Mouse (Mus musculus) hindbrain, embryonic 11.5 days (tissue): ENCODE data around the gene Nrxn1. TPM values are rescaled to one million over a fixed set of nuclear protein-coding genes. Genes with fewer than 3 reads are reported as not detected.

ENCODE experiments used
- ATAC-seq: fragments of 200-750 bp; cut with Nextera tagmentation; 2 replicates; pipeline ENCODE4 v1.8.0; 2017; ENCODE audit warnings: mild to moderate bottlenecking, moderate TSS enrichment, moderate library complexity; ENCODE audit not compliant: low FRiP score
- DNase-seq: peaks from one replicate; pipeline ENCODE4 v3.0.0-alpha.2; 2015; ENCODE audit warnings: low spot score
- H3K27ac ChIP-seq: fragments of 300-500 bp; sonication (generic); 2 replicates; pipeline ENCODE4 v1.5.1; 2014; ENCODE audit warnings: mild to moderate bottlenecking, low read depth, low read length
- H3K27me3 ChIP-seq: fragments of 300-500 bp; sonication (generic); 2 replicates; pipeline ENCODE4 v1.6.1; 2014; ENCODE audit warnings: mild to moderate bottlenecking, low read length, moderate library complexity, mixed read lengths; ENCODE audit not compliant: control insufficient read depth, insufficient read depth
- H3K36me3 ChIP-seq: fragments of 300-500 bp; sonication (generic); 2 replicates; pipeline ENCODE4 v1.6.1; 2014; ENCODE audit warnings: mild to moderate bottlenecking, low read length, moderate library complexity, mixed read lengths; ENCODE audit not compliant: control insufficient read depth, insufficient read depth
- H3K4me1 ChIP-seq: fragments of 300-500 bp; sonication (generic); replicated peaks from 2 replicates; pipeline ENCODE4 v1.6.1; 2014; ENCODE audit warnings: low read length, mixed read lengths; ENCODE audit not compliant: control insufficient read depth, insufficient read depth
- H3K4me2 ChIP-seq: fragments of 300-500 bp; sonication (generic); replicated peaks from 2 replicates; pipeline ENCODE4 v1.6.1; 2014; ENCODE audit warnings: mild to moderate bottlenecking, low read depth, low read length
- H3K4me3 ChIP-seq: fragments of 300-500 bp; sonication (generic); 2 replicates; pipeline ENCODE4 v1.5.1; 2014; ENCODE audit warnings: low read depth, low read length
- H3K9ac ChIP-seq: fragments of 300-500 bp; sonication (generic); 2 replicates; pipeline ENCODE4 v1.6.1; 2014; ENCODE audit warnings: low read depth, low read length
- H3K9me3 ChIP-seq: fragments of 300-500 bp; sonication (generic); 2 replicates; pipeline ENCODE4 v1.6.1; 2016; ENCODE audit warnings: low read length; ENCODE audit not compliant: control insufficient read depth
- WGBS: fragments of 180-500 bp; shearing (Covaris S2); extraction: QIAGEN DNeasy Blood & Tissue Kit; methylation state at CpG from one replicate; pipeline ENCODE4 v1.1.7; 2014; 5-methylcytosine and 5-hydroxymethylcytosine counted together
- polyA plus RNA-seq: library from polyadenylated mRNA; unstranded; fragments of >200 nt; fragmentation: Nextera tagmentation; extraction: Ambion mirVana; gene quantifications from 2 replicates; pipeline ENCODE4 v1.2.1, GENCODE M21; 2014

Gene Nrxn1
- polyA plus RNA-seq, 1 experiment from 2014 or later: 25.0 TPM

DNA sequence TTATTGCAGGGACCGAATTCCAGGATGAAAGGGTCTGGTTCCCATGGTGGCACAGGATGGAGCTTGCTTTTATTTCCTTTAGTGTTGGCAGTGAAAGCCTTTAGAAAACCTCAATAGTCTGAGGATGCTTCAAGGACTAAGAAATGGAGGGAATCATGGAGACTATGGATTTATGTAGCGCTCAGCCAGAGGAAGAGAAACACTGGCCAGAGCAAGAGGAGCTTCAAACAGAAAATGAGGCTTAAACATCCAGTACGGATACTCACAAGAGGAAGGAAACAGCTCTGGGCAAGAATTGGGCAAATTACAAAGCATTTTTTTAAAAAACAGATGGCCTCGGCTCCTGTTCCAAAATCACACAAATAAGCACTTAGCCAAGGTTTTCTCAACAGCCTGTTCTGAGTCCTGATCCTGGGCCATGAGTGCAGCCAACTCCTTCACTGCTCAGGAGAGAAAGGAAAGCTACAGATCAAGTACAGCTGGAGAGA, 93.2 kb downstream of the Nrxn1 start:
- 57% methylated on average over 4 of the region's 4 CpGs for WGBS
- Histone ChIP-seq H3K4me2 (no peak overlapping the region), H3K4me3 (no peak overlapping the region), H3K27ac (no peak overlapping the region), H3K9ac (no peak overlapping the region), H3K36me3 (no peaks in the 10 kb centered on the region), H3K4me1 (no peaks in the 10 kb centered on the region), H3K9me3 (no peaks in the 10 kb centered on the region), H3K27me3 (no peaks in the 10 kb centered on the region)
- DNase-seq (no peak), ATAC-seq (no peak)

- H3K27me3 ChIP-seq: no peaks in the 10 kb centered on the region
- no peak overlapping the region for H3K9ac ChIP-seq
- no peaks in the 10 kb centered on the region for H3K36me3 ChIP-seq
- H3K4me1 ChIP-seq: no peaks in the 10 kb centered on the region
- WGBS: 73% methylated on average over 1 of the region's 1 CpGs
- H3K4me3 ChIP-seq: no peak overlapping the region
- ATAC-seq: no peak
- H3K27ac ChIP-seq: no peak overlapping the region
- no peaks in the 10 kb centered on the region for H3K9me3 ChIP-seq
- no peak overlapping the region for H3K4me2 ChIP-seq
- DNase-seq: no peak
These were observed 95.2 kb downstream of the Nrxn1 start for GRCm38 (mm10) chr17:90997714-90998113.

DNA sequence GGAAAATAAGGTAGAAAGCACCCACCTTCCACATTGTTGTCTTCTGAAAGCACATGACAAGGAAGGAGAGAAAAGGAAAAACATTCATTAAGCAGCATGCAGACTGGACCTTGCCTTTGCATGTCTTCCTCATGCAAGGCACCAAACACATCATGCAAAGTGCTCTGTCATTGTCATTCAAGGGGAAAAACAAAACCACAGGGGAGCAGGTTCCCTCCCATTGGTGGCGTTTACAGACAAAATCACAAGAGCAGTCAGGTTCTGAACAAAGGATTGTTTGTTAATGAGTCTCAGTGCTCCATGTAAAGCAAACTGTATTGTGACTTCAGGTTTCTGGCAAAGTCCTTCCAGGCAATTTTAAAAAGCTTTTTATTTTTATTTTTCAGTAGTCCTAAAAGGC, 97.4 kb downstream of the Nrxn1 start:
- peak; percentile 84 for ATAC-seq
- Histone ChIP-seq H3K4me2 (no peak overlapping the region), H3K4me1 (no peaks in the 10 kb centered on the region), H3K27ac (0 out of 2 replicates have a peak overlapping the region, but pooled peaks have one; percentile 42), H3K4me3 (no peak overlapping the region), H3K27me3 (no peaks in the 10 kb centered on the region), H3K36me3 (no peaks in the 10 kb centered on the region), H3K9ac (no peak overlapping the region), H3K9me3 (no peaks in the 10 kb centered on the region)
- WGBS: 10% methylated on average over 1 of the region's 1 CpGs
- peak; percentile 63 for DNase-seq

DNA sequence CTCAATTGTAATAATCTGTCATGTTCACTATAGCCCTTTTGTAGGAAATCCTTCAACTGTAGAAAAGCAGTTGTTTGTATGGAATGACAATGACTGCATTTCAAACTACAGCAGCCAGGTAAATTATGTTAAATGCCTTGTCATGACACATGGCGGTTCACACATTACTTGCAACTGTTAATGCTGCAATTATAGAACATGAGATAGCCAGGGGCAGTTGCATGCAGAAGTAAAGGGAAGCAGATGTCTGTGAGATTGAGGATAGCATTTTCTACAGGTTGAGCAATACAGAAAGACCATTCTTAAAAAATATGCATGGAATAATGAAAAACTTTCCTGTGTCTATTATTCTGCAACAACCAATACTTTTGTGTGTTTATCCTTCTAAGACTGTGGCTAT, 98.6 kb downstream of the Nrxn1 start:
- no peaks in the 10 kb centered on the region for H3K9me3 ChIP-seq
- WGBS: 42% methylated on average over 1 of the region's 1 CpGs
- DNase-seq (no peak), ATAC-seq (no peak)
- no peaks in the 10 kb centered on the region for H3K4me1 ChIP-seq
- no peaks in the 10 kb centered on the region for H3K36me3 ChIP-seq
- H3K4me2 ChIP-seq: no peak overlapping the region
- no peak overlapping the region for H3K9ac ChIP-seq
- no peak overlapping the region for H3K4me3 ChIP-seq
- no peak overlapping the region for H3K27ac ChIP-seq
- H3K27me3 ChIP-seq: no peaks in the 10 kb centered on the region

DNA sequence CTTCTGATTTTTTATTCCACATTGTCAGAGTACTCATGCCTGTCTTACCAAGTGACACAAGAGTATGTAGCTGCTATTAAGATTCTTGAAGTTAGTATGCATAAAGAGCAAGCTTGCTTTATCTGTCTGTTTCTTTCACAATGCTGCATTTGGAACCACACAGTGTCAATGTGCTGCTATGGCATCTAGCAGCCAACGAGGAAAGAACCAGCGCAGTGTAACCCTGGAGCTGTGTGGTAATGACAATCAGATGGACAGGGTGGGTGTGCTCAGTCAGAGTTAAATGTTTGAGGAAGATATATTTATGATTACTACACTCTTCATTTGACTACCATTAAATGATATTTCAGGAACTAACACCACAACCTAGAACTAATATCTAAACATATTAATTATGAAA, 102.1 kb downstream of the Nrxn1 start:
- Histone ChIP-seq H3K27me3 (no peaks in the 10 kb centered on the region), H3K4me3 (no peak overlapping the region), H3K9ac (no peak overlapping the region), H3K27ac (no peak overlapping the region), H3K4me1 (no peaks in the 10 kb centered on the region), H3K4me2 (no peak overlapping the region), H3K36me3 (no peaks in the 10 kb centered on the region), H3K9me3 (no peaks in the 10 kb centered on the region)
- no peak for ATAC-seq
- WGBS: 78% methylated on average over 2 of the region's 2 CpGs
- no peak for DNase-seq

- Histone ChIP-seq H3K9me3 (no peaks in the 10 kb centered on the region), H3K4me2 (no peak overlapping the region), H3K36me3 (no peaks in the 10 kb centered on the region), H3K27ac (no peak overlapping the region), H3K4me3 (no peak overlapping the region), H3K27me3 (no peaks in the 10 kb centered on the region), H3K9ac (no peak overlapping the region), H3K4me1 (no peaks in the 10 kb centered on the region)
- peak; percentile 80 for ATAC-seq
- peak; percentile 62 for DNase-seq
- WGBS: 75% methylated on average over 4 of the region's 4 CpGs
These were observed 129.9 kb downstream of the Nrxn1 start for GRCm38 (mm10) chr17:90962904-90963531.

GRCm38 (mm10) chr17:90955221-90955620, 137.7 kb downstream of the Nrxn1 start:
- Histone ChIP-seq H3K4me1 (no peaks in the 10 kb centered on the region), H3K9ac (no peak overlapping the region), H3K4me2 (no peak overlapping the region), H3K4me3 (no peak overlapping the region), H3K27ac (no peak overlapping the region), H3K9me3 (no peaks in the 10 kb centered on the region), H3K36me3 (no peaks in the 10 kb centered on the region), H3K27me3 (no peaks in the 10 kb centered on the region)
- ATAC-seq: no peak
- WGBS: 80% methylated on average over 2 of the region's 2 CpGs
- no peak for DNase-seq

GRCm38 (mm10) chr17:90934929-90935328, 157.9 kb downstream of the Nrxn1 start:
- no peaks in the 10 kb centered on the region for H3K4me1 ChIP-seq
- ATAC-seq: no peak

DNA sequence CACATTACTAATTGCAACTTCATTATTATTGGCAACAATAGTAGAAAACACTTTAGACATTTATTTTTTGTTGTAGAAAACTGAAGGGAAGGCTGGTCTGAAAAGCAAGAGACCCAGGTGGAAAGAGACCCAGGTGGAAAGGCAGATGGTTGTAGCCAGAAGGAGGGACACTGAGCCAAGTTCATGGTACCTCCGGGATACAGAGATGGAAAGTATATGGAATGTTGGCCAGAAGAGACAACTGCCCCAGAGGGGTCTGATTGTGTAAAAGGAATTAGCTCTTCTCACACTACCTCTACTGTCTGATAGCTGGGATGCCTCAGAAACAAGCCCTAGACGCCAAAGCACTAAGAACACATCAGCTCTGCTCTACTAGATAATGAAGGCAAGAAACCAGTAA, 179.6 kb downstream of the Nrxn1 start:
- H3K4me2 ChIP-seq: no peak overlapping the region
- 78% methylated on average over 2 of the region's 2 CpGs for WGBS
- H3K4me1 ChIP-seq: no peaks in the 10 kb centered on the region
- no peaks in the 10 kb centered on the region for H3K27me3 ChIP-seq
- H3K27ac ChIP-seq: no peak overlapping the region
- no peak for ATAC-seq
- H3K9me3 ChIP-seq: no peaks in the 10 kb centered on the region
- no peak overlapping the region for H3K9ac ChIP-seq
- H3K4me3 ChIP-seq: no peak overlapping the region
- no peaks in the 10 kb centered on the region for H3K36me3 ChIP-seq
- no peak for DNase-seq

More at GRCm38 (mm10) chr17:90934929-90935328, 157.9 kb downstream of the Nrxn1 start:
- Histone ChIP-seq H3K4me3 (no peak overlapping the region), H3K9me3 (no peaks in the 10 kb centered on the region), H3K36me3 (no peaks in the 10 kb centered on the region), H3K27ac (no peak overlapping the region), H3K27me3 (no peaks in the 10 kb centered on the region), H3K9ac (no peak overlapping the region), H3K4me2 (no peak overlapping the region)
- 96% methylated on average over 2 of the region's 2 CpGs for WGBS
- DNase-seq: no peak
